Mouse (Mus musculus): Measurements from ENCODE around the gene Fbxo44. TPM values are rescaled to one million over a fixed set of nuclear protein-coding genes. Genes with fewer than 3 reads are reported as not detected.

Gene Fbxo44
- polyA plus RNA-seq, 1 experiment from 2014 or later: 19.7 TPM

DNA sequence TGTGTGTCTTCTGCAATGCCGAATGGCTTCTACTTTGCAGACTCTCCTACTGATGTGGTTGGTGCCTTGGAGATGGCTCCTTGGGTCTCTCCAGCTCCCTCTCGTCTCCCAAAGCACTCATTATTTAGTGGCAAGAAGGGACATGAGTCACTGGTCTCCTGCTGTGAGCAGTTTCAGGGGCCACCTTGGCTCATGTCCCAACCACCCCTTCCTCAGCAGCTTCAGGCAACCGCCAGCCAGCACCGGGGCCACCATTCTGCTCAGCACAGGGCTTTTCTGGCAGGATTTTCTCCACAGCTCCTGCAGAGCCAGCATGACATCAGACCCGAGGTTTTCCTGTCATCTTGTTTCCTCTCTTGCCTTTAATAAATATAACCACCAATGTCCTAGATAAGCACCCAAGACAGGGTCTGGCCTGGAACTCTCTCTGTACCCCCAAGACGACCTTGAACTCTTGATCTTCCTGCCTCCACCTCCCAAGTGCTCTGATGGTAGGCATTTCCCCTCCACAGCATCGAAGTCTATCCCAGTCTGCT, 51.6 kb downstream of the Fbxo44 start:
- WGBS: 69% methylated on average over 7 of the region's 7 CpGs
- Histone ChIP-seq H3K4me3 (no peak overlapping the region), H3K9ac (no peak overlapping the region), H3K9me3 (no peaks in the 10 kb centered on the region), H3K27me3 (no peaks in the 10 kb centered on the region; the same call in 1 of the 2 replicates), H3K27ac (no peak overlapping the region), H3K36me3 (no peaks in the 10 kb centered on the region; the same call in 1 of the 2 replicates), H3K4me2 (replicated peaks) (no peak overlapping the region), H3K4me1 (0 out of 2 replicates have a peak, but pooled peaks cover 4% of the 10 kb centered on the region)
- ATAC-seq (ENCODE audit: insufficient number of reproducible peaks, insufficient read depth, low FRiP score, low TSS enrichment): no peak

DNA sequence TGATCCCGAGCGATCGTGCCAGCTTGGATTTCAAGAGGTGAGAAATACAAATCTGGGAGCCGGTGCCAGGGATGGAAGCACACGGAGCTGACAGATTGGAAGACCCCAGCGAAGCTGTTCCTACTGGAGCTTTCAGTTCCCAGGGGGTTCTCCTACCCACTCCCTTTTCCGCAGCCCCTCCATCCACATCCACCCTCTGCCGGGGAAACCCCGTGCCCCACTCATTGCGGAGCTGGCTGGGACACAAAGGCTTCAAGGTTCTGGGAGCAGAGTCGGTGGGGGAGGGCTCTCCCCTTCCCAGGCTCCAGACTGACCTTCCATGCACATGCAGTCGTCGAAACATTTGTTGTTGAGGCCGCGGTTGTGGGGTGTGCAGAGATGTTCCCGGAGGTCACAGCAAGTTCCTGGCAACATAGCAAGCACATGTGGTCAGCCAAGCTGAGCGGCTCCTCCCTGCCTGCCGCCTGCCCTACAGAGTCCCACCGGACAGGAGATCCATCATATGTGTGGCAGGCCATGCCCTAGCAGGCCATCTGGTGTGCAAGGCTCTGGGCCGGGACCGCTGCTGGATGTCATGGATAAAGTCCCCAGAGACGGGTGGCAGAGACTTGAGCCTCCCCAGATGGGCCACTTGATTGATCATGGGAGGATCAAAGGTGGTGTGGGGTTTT, 52.5 kb downstream of the Fbxo44 start:
- no peak overlapping the region for H3K4me2 ChIP-seq (replicated peaks)

DNA sequence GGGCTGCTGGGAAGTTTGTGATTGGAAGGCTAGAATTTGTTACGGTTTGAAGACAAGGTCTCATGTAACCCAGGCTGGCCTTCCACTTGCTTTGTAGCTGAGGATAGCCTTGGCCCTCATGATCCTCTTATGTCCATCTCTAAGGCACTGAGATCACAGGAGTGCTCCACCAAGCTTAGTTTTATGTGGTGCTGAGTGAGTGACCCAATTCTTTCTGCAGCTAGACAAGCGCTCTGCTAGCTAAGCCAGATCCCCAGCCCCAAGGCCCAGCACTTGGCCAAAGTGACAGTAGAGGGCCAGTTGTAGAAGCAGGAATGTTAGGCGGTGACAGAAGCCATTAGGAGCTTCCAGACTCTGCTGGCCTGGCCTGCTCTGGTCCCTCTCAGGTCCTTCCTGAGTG, 56.1 kb downstream of the Fbxo44 start:
- H3K4me1 ChIP-seq: peaks cover 9% of the 10 kb centered on the region
- no peaks in the 10 kb centered on the region for H3K9me3 ChIP-seq
- no peaks in the 10 kb centered on the region; the same call in 1 of the 2 replicates for H3K36me3 ChIP-seq
- no peak overlapping the region for H3K9ac ChIP-seq
- ATAC-seq (ENCODE audit: insufficient number of reproducible peaks, insufficient read depth, low FRiP score, low TSS enrichment): no peak
- no peak overlapping the region for H3K4me3 ChIP-seq
- no peak overlapping the region for H3K27ac ChIP-seq
- no peak overlapping the region for H3K4me2 ChIP-seq (replicated peaks)
- H3K27me3 ChIP-seq: no peaks in the 10 kb centered on the region; the same call in 1 of the 2 replicates
- 80% methylated on average over 3 of the region's 3 CpGs for WGBS

More for the DNA sequence above, 52.5 kb downstream of the Fbxo44 start:
- ATAC-seq (ENCODE audit: insufficient number of reproducible peaks, insufficient read depth, low FRiP score, low TSS enrichment): no peak
- WGBS: 63% methylated on average over 22 of the region's 22 CpGs
- H3K9ac ChIP-seq: no peak overlapping the region; the same call in 1 of the 2 replicates
- H3K4me1 ChIP-seq: 0 out of 2 replicates have a peak, but pooled peaks cover 4% of the 10 kb centered on the region
- no peaks in the 10 kb centered on the region; the same call in 1 of the 2 replicates for H3K27me3 ChIP-seq
- H3K4me3 ChIP-seq: no peak overlapping the region
- no peak overlapping the region for H3K27ac ChIP-seq
- no peaks in the 10 kb centered on the region for H3K9me3 ChIP-seq
- no peaks in the 10 kb centered on the region; the same call in 1 of the 2 replicates for H3K36me3 ChIP-seq

Small RNA genes lying within 50 kb of the gene (microRNA-seq; reads per million reads assigned to microRNA genes)
- not detected for gene Mir7022

Other genes starting within 250 kb of the Fbxo44 start
- 52.9 and 54.8 TPM in 2 replicates for gene Plod1, start 223.7 kb downstream of the Fbxo44 start, polyA plus RNA-seq (2016; fragmentation: Nextera tagmentation; extraction: Ambion mirVana)
- 25.4 and 25.6 TPM in 2 replicates for gene 2510039O18Rik, start 219.6 kb downstream of the Fbxo44 start, polyA plus RNA-seq (2016; fragmentation: Nextera tagmentation; extraction: Ambion mirVana)
- gene Nppb, start 174.7 kb downstream of the Fbxo44 start, polyA plus RNA-seq (2016; fragmentation: Nextera tagmentation; extraction: Ambion mirVana): not detected in 2 replicates
- 0.64 and 10.6 TPM in 2 replicates for gene Nppa, start 159.8 kb downstream of the Fbxo44 start, polyA plus RNA-seq (2016; fragmentation: Nextera tagmentation; extraction: Ambion mirVana)
- 10.5 and 10.6 TPM in 2 replicates for gene Clcn6, start 121.7 kb downstream of the Fbxo44 start, polyA plus RNA-seq (2016; fragmentation: Nextera tagmentation; extraction: Ambion mirVana)
- 25.7 and 29.1 TPM in 2 replicates for gene Mthfr, start 121.4 kb downstream of the Fbxo44 start, polyA plus RNA-seq (2016; fragmentation: Nextera tagmentation; extraction: Ambion mirVana)
- gene Agtrap, start 72.5 kb downstream of the Fbxo44 start, polyA plus RNA-seq (2016; fragmentation: Nextera tagmentation; extraction: Ambion mirVana): 12.0 and 14.0 TPM in 2 replicates
- gene Mad2l2, start 30.1 kb downstream of the Fbxo44 start, polyA plus RNA-seq (2016; fragmentation: Nextera tagmentation; extraction: Ambion mirVana): 80.2 and 87.3 TPM in 2 replicates
- 1.7 and 1.8 TPM in 2 replicates for gene Draxin, start 29.8 kb downstream of the Fbxo44 start, polyA plus RNA-seq (2016; fragmentation: Nextera tagmentation; extraction: Ambion mirVana)
- gene Fbxo6, start 8.3 kb downstream of the Fbxo44 start, polyA plus RNA-seq (2016; fragmentation: Nextera tagmentation; extraction: Ambion mirVana): 10.6 and 10.8 TPM in 2 replicates
- 4.1 and 4.7 TPM in 2 replicates for gene Fbxo2, start 139 bp upstream of the Fbxo44 start, polyA plus RNA-seq (2016; fragmentation: Nextera tagmentation; extraction: Ambion mirVana)
- 0.65 and 0.74 TPM in 2 replicates for gene Disp3, start 127.5 kb upstream of the Fbxo44 start, polyA plus RNA-seq (2016; fragmentation: Nextera tagmentation; extraction: Ambion mirVana)

All from embryonic facial prominence, embryonic 12.5 days (tissue).